Mouse (Mus musculus) MEL-GATA-1-ER (cell line): ENCODE results near the gene Glyatl3.

Source experiments
- DNase-seq: peaks from one replicate; pipeline ENCODE4 v3.0.0-alpha.2; 2012; ENCODE audit warnings: low read depth; ENCODE audit errors: extremely low read depth

The Glyatl3 gene

GRCm38 (mm10) chr17:40868952-40869747, 45.0 kb downstream of the Glyatl3 start:
- no peak for DNase-seq

- DNase-seq, result no peak
Measured at GRCm38 (mm10) chr17:40855065-40855464, 59.1 kb downstream of the Glyatl3 start.
